Mouse (Mus musculus): Measurements from ENCODE around the gene Krt19.

- no peak for TF ChIP-seq GATA1 (IDR thresholded peaks at IDR 0.05; ENCODE audit: borderline replicate concordance, low read length)
- TF ChIP-seq FLI1 (IDR thresholded peaks at IDR 0.05; ENCODE audit: low read length): no peak
Observed at GRCm38 (mm10) chr11:100179260-100179659, 30.8 kb upstream of the Krt19 start.
